Mouse (Mus musculus): ENCODE data around the gene Cdk5r1.

The Cdk5r1 gene

DNA sequence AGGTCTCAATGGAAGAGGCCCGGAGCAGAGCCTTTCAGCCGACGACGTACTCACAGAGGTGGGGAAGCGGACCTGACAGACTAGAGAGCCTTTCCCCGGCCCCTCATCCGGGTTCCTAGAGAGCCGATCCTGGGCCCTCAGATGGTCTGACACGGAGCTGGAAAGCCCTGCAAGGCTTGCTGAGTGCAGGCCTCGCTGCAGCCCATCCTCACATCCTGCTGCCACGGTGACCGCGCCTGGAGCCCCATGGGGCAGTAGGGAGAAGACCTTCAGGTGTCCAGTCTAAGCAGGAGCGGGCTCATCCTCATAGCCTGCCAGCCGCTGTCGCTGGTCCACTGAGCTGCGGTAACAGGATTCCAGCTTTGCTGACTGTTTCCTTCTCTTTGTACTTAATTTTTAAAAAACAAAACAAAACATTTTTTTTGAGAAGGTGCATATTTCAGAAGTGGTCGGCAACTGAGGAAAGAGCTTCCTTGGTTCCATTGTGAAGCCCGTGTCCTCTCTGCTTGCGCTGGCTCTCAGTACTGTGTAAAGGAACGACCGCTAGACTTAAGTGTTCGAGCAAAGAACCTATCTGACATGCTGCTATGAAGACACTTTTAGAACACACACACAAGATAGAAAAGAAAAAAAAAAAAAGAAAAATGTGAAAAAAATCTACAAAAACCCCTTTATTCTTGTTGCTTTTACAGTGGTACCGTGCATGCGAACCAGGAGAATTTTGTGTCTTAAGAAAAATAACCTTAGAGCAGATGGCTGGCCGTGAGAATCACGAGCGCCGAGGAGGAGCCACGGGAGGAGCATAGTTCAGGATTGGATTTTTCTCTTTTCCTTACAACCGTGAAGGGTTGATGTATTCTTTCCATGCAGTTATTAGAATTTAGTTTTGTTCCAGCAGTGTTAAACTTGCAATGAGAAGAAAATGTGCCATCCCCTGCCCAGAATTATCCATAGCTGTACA lies 3.4 kb downstream of the Cdk5r1 start:
- in situ Hi-C loops (cut with MboI; ENCODE audit: low sequenced_read_pairs) = no loop called here

DNA sequence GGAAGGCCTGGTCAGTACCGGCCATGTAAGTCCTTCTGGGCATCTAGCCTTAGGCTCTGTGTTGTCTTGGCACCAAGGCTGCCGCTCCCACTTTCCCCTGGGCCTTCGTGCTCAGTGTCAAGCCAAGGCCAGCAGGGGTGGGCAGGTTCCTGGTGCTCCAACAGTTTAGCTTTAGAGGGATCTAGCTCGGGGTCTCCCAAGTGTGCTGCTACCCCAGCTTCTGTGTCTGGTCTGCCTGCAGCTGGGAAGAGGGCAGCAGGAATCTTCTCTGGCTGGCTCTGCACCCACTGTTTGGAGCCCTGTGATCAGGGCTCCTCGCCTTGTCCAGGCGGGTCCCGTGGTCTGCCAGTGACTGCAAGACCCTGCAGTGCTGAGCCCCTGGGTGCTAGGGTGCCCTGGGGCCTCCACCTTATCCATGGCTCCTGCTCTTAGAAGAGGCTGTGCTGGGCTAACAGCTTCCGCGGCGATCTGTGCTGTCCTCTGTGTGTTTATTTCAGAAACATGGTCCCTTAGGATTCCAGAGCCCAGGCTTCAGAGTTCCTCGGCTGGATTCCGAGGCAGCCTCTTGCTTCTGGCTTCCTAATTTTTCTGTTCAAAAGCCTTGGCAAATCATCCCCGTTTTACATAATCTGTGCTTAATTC lies 4.7 kb downstream of the Cdk5r1 start:
- in situ Hi-C loops (cut with MboI; ENCODE audit: low sequenced_read_pairs) = no loop called here

DNA sequence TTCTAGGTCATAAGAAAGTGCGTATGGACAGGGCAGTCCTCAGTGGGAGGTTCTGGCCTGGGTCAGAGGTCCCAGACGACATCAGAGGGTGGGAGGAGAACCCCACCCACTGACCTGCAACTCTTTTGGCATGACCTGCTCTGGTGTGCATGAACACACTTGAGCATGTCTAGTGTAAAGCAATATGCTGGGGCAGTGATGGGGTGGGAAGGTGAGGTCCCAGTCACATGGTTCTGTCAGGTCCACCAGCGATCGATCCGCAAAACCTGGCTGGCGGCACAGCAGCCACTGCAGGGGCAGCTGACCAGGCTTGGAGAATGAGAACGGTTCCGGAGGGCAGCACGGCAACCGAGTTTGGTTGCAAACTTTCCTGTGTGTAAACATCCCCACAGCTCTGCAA lies 5.5 kb downstream of the Cdk5r1 start:
- in situ Hi-C loops (cut with MboI; ENCODE audit: low sequenced_read_pairs) = no loop called here

DNA sequence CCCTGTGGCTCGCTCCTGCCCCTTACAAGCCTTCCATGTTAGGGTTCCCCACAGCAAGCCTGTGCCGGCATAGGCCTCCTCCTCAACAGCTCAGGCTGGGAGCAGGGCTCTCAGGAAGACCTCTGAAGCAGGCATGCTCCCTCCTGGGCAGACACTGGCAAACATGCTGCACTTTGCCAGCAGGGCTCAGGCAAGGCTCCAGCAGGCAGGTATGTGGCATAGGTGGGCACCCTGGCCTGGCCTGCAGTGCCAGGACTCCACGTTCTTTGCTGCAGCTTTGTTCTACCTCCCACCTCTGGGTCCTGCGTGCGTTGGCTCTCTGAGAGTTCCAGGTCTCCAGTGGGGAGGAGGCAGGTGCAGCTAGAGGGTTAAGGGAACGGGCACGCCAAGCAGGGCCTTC lies 6.1 kb downstream of the Cdk5r1 start:
- in situ Hi-C loops (cut with MboI; ENCODE audit: low sequenced_read_pairs) = no loop called here

DNA sequence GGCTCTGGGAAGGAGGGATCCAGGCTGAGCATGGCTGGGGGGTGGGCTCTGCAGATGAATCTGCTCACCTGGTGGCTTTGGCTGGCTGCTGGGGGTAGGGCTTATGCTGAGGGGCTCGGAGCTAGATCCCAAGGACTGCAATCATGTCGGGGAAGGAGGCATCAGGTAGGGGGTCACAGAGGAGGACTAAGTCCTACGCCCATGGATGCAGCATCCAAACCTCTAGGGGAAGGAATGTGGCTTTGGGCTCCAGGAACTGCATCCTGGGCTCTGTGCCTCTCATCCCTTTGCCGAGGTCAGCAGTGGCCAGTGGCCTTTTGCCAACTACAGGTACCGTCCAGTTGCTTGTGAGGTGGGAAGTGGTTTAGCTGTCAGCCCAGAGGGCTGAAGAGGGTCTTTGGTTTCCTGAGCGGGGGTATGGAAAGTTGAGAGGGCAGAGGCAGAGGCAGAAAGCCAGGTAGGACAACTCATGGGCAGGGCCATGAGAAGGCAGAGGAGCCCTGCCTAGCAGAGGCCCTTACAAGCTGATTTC lies 6.8 kb downstream of the Cdk5r1 start:
- in situ Hi-C loops (cut with MboI; ENCODE audit: low sequenced_read_pairs) = no loop called here

DNA sequence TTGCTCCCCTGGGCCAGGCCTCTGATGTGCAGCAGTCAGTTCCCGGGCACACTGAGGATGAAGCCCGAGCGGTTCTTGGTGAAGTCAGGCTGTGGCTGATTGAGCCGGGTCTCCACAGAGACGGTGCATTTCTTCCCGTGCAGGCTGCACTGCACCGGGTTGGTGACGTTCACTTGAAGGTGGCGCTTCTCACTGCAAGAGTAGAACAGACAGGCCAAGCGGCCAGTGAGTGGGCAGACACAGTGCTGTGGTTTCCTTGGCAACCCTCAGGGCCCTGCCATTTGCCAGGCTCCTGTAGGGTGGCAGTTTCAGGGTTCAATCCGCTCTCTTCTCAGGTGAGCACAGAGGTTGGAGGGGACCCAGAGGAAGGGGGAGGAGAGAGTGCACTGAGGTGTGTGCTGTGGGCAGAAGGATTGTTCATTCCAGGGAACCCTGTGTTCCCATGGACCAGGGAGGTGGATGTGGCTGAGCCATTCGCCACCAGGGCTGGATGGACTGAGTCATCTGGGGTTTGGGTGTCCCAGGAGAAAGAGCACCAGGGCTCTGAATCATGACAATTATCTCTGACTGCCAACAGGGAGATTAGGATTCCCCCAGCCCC lies 7.5 kb downstream of the Cdk5r1 start:
- in situ Hi-C loops (cut with MboI; ENCODE audit: low sequenced_read_pairs) = no loop called here

DNA sequence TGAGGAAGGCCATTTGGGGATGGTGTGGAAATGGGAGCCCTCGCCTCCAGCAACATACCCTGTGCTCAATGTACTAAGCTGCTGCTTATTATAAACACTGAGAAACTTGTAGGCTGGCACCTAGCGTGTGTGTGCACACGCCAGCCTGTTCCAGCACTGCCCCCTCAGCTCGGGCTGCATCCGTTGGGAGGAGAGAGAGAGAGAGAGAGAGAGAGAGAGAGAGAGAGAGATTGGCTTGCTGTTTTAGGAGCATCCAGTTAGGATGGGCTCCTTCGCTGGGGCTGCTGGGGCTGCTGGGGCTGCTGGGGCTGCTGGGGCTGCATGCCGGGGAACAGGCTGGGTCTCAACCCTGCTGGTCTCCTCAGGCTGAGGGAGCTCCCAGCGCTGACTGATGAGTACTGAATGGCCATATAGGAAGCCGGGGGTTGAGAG lies 8.3 kb downstream of the Cdk5r1 start:
- in situ Hi-C loops (cut with MboI; ENCODE audit: low sequenced_read_pairs) = no loop called here

DNA sequence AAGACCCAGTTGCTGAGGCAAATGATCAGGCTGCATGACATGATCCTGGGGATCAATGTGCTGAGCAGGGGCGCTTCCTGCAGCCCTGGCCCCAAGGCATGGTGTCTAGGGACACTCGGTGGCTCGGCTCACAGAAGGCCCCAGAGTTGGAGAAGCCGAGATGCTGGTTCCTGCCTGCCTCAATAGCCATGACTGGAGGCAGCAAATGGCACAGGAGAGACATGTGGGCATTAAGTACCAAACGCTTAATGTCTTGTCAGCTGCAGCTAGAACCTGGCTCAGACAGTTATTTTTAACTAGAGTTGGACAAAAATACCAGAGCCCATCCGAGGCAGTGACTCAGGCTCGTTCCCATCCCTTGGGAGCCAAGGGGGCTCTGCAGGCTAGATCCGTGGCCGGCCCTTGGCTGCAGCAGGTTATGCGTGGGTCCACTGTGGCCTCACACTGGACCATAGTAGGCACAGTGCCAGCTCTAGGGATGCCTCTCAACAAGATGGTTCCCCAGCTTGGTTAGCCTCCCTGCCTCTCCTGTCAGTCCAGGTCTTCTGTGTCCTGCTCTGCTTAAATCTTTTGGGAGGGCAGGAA lies 8.9 kb downstream of the Cdk5r1 start:
- in situ Hi-C loops (cut with MboI; ENCODE audit: low sequenced_read_pairs) = no loop called here

DNA sequence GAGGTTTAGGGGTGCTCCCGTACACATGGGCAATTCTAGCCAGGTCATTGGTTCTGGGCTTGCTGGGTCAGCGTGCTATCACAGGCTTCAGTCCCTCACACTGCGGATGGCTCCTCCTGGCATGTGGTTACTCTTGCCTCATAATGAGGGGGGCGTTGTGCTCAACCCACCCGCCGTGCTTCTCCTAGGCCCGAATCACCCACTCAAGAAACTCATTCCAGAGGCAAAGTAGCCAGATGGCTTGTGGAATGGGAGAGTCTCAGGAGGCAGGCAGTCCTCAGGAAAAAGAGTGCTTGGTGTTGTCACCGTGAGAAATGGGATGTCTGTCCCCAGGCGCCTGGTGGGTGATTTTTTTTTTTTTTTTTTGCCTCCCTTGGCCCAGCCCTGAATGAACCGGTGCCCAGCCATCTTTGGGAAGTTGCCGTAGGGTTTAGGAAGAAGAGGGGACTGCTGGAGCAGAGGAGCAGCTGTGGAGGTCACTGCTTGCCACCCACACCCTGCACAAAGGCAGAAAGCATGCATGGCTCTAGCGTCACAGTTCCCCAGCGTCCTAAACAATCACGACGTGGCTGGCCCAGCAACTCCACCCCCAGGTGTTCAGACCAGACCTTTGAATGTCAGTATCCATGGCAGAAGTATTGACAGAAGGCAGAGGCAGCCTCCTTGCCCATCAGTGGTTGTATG lies 11.2 kb downstream of the Cdk5r1 start:
- in situ Hi-C loops (cut with MboI; ENCODE audit: low sequenced_read_pairs) = no loop called here

DNA sequence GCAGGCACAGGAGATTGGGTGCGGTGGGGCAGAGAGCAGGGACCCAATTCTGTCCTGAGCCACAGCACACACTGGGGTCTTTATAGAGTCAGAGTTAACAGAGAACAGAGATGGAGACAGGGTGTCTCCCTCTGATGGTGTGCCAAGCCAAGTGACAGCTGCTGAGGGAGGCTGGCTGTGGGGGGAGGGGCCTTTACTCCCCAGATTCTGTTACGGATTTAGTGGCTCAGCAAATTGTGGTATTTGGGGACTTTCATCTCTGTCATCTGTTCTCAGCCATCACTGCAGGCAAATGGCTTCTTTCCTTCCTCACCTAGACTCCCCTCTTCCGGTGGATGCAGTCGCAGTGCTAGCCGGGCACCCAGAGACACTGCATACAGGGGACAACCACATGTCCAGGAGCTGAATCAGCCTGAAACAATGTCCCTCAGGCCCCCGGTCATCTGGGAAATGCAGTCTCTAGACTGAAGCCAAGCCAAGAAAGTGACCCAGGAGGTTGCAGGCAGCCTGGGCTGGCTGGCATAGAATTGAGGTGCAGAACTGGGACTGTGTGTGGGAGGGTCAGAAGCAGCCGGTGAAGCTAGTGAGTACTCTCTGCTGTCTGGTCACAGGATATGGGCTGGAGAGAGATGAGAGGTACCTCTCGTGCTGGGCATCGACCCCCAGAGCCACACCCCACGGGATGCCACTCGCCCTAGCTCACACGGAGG lies 12.5 kb downstream of the Cdk5r1 start:
- in situ Hi-C loops (cut with MboI; ENCODE audit: low sequenced_read_pairs) = no loop called here

DNA sequence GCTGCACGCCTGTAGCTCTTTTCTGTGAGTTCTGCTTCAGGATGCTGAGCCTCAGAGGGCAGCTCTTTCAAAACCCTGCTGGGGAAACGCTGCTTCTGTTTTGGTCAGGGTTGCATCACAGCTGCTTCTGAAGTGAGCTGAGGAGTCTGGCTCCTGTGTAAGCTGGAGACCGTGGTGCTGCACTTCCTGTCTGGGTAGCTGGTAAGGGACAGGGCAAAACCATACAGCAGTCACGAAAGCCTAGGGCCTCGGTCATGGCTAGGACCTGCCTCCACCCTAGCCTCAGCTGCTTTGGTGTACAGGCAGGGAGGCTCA lies 13.0 kb downstream of the Cdk5r1 start:
- in situ Hi-C loops (cut with MboI; ENCODE audit: low sequenced_read_pairs) = no loop called here

DNA sequence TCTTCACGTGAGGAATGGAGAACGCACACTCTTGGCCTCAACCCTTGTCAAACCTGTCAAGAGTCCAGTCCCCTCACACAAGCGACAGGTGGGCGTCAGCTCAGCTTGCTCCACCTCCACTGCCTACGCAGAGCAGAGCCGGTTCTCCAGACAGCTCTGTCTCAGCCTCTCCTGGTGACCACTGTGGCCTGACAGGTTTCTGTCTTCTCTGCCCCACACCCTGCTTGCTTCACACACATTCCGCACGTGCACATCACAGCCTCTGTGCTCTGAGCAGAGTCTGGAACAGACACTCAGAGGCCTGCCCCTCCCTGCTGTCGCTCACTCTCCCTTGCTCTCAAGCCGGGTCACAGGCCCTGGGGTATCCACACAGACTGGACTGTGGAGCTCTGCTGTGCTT lies 14.0 kb downstream of the Cdk5r1 start:
- in situ Hi-C loops (cut with MboI; ENCODE audit: low sequenced_read_pairs) = no loop called here

DNA sequence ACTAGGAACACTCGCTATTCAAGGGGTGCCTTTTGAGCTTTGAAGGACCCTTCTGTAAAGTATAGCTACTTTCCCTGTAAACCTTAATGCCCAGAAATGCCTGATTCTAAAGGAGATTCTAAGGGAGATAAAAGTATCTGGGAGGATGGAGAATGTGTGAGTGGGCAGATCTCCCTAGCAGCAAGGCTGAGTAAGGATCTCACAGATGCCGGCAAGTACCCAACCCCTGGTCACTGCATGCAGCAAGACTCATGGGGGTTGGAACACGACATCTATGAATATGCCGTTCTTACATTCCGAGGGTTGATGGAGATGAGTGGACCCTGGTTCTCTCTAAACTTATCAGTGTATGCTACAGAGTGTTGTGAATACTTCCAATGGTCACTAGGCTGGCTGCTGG lies 16.4 kb downstream of the Cdk5r1 start:
- in situ Hi-C loops (cut with MboI; ENCODE audit: low sequenced_read_pairs) = no loop called here

DNA sequence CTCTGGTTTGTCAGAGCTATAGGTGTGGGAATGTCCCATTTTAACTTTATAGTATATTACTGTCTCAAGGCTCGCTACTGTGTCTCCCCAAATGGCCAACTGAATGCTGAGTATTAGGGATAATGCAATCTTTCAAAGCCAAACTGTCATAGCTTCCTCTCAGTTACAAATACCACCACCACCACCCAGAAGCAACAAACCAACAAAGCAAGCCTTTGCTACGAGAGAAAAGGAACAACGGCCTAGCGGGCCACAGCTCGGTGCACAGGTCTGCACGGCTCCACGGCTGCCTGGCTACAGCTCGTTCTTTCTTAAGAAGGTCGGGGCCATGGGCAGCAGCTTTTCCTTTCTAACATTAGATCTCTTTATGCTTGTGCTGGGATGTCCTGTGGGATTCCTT lies 18.0 kb downstream of the Cdk5r1 start:
- in situ Hi-C loops (cut with MboI; ENCODE audit: low sequenced_read_pairs) = no loop called here

DNA sequence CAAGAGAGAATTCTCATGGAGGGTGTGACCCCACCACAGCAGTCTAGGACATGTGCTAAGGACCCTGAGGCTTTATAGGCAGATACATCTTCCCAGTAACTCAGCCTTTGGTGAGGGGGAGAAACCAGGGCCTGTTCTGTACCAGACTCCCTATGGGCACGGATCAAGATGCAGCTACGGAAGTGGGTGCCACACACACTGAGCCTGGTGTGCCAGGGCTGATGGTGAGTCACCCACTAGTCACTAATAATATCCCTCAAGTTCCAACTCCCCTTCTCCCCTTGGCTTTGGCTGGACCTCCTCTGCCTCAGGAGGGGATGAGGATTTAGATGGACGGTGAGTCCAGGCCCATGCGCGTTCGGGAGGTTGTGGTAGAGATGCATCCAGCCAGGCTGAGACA lies 19.1 kb downstream of the Cdk5r1 start:
- in situ Hi-C loops (cut with MboI; ENCODE audit: low sequenced_read_pairs) = no loop called here

DNA sequence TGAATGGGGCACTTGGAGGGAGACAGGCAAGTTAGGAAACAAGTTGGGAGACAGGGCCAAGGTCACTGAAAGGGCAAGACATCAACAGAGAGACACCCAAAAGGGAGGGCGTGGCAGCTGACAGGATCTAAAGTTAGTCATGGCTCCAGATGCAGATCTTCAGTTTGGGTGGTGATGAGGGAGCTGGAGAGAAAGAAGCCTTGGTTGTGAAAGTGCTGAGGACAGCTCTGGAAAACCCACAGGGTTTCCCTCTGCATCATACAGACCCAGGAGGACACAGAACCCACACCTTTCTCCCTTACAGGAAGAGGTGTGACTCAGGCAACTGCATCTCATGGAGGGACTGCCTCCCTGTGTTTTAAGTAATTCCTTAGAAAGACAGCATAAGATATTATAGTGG lies 19.8 kb downstream of the Cdk5r1 start:
- in situ Hi-C loops (cut with MboI; ENCODE audit: low sequenced_read_pairs) = no loop called here

DNA sequence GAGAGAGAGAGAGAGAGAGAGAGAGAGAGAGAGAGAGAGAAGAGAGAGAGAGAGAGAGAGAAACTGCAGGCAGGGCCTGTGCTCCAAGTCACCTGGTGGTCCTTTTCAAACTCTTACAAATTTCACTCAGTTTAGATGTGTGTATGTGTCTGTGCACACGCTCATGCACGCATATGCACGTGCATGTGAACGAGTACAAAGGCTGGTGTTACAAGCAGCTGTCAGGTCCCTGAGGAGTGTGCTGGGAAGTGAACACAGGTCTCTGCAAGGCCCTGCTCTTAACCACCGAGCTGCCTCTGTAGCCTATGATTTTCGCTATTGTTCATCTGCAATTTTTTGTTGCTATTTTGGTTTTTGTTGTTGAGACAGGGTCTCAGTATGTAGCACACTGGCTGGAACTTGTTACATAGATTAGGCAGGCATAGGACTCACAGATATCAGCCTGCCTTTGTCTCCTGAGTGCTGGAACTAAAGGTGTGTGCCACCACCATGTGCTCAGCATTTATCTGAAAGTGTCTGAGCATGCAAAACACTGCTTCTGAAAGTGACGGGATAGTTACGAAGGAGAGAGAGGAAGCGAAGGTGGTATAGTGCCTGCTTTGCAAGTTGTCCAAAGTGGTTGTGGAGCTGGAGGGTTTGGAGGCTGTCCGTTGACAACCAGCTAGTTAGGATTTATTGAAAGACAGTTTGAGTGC lies 20.5 kb downstream of the Cdk5r1 start:
- in situ Hi-C loops (cut with MboI; ENCODE audit: low sequenced_read_pairs) = no loop called here

DNA sequence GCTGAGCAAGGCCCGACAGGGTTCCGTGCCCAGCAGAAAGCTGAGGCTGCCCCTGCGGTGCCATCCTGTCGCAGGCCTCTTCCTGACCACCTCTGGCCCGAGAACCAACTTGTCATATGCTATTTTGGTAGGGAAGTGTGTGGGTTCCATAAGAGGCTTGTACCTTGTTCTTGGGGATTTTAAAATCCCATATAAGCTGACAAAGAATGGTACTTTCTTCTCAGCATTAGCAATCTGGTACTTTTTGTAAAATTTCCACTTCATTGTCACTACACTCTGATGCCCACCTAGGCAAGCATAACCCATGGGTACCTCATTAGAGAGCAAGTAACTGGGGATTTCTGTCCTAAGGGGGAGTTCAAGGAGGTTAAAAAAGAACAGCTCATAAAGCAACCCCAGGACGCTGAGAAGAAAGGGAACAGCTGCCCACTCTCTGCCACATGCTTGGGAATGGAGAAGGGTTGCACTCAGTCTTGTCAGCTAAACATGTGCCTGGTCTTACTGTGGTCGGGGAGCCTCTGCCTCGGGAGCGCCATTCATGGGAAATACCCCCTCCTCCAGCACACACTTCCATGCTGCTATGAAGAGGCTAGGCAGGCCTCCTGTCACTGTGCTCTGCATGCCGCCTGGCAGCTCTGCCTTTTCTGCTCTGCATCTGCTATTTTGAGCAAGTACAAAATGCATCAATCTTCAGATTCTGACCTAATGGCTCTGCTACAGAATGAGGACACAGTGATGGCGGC lies 21.7 kb downstream of the Cdk5r1 start:
- in situ Hi-C loops (cut with MboI; ENCODE audit: low sequenced_read_pairs) = no loop called here

DNA sequence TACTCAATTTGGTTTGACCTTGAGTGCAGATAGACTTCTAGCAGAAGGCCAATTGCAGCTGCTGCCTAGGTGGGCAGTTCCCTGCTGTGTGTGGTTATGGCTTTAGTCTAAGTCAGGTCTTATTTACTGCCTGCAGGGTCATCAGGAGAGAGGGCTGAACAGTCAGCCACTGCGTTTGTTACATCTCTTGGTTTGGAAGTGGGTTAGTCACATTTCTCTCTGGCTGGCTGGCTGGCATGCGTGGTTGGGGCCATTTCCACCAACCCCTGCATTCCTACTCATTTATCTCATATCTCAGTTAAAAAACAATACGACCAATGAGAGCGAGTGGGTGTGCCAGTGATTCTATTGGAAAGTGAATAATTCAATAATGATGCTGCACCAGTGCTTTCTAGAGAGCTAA lies 22.7 kb downstream of the Cdk5r1 start:
- in situ Hi-C loops (cut with MboI; ENCODE audit: low sequenced_read_pairs) = no loop called here

Measured in CH12F3 (cell line).